Mouse (Mus musculus) layer of hippocampus, adult 2 months (tissue): ENCODE data around the gene Rnf135. TPM values are rescaled to one million over a fixed set of nuclear protein-coding genes. Genes with fewer than 3 reads are reported as not detected.
"Not testable (repeated sequence)": the region's sequence is repeated elsewhere in the genome, so short reads cannot be mapped to it uniquely, and the experiment has no call there.

Source experiments
- DNase-seq, 2 experiments: peaks; one replicate each; pipeline ENCODE4 v3.0.0; 2022; ENCODE audit warnings: low spot score in 2 of 2
- H3K27ac ChIP-seq: fragments of 200-600 bp; 2 replicates; pipeline ENCODE4 v1.8.1; 2022
- H3K4me3 ChIP-seq: fragments of 200-600 bp; 2 replicates; pipeline ENCODE4 v1.8.1; 2022; ENCODE audit warnings: mild to moderate bottlenecking
- CTCF ChIP-seq: fragments of 200-600 bp; conservative IDR thresholded peaks from 2 replicates; pipeline ENCODE4 v1.8.1; 2022; ENCODE audit warnings: antibody characterized with exemption, mild to moderate bottlenecking, moderate library complexity
- total RNA-seq, 2 experiments: library from RNA; stranded (reverse); gene quantifications; 2 replicates each; pipeline ENCODE4 v1.2.3; 2021

Gene Rnf135
- total RNA-seq, 2 experiments from 2014 or later, result 4.1 to 4.9 TPM

GRCm38 (mm10) chr11:80196351-80196750 is 12.7 kb downstream of the Rnf135 start:
- H3K27ac ChIP-seq, result no peak overlapping the region
- no peak for DNase-seq
- no peak for TF ChIP-seq CTCF
- no peak overlapping the region for H3K4me3 ChIP-seq

- H3K4me3 ChIP-seq, result no peak overlapping the region
- no peak overlapping the region for H3K27ac ChIP-seq
- no peak for TF ChIP-seq CTCF
- DNase-seq, result no peak
These were observed 15.7 kb downstream of the Rnf135 start for GRCm38 (mm10) chr11:80199316-80199715.

GRCm38 (mm10) chr11:80199773-80200172 is 16.1 kb downstream of the Rnf135 start:
- no peak for DNase-seq
- Histone ChIP-seq H3K4me3 (no peak overlapping the region), H3K27ac (no peak overlapping the region)
- TF ChIP-seq CTCF, result peak; percentile 52

- Histone ChIP-seq H3K4me3 (no peak overlapping the region), H3K27ac (no peak overlapping the region)
- no peak for DNase-seq
- peak; percentile 71 for TF ChIP-seq CTCF
These were observed 16.7 kb downstream of the Rnf135 start for GRCm38 (mm10) chr11:80200326-80200725.

- no peak overlapping the region for H3K4me3 ChIP-seq
- TF ChIP-seq CTCF, result no peak
- no peak for DNase-seq
- H3K27ac ChIP-seq, result no peak overlapping the region
These were observed 18.6 kb downstream of the Rnf135 start for GRCm38 (mm10) chr11:80202296-80202695.

- H3K27ac ChIP-seq, result no peak overlapping the region
- peak; percentile 38 to 40 for DNase-seq
- H3K4me3 ChIP-seq, result no peak overlapping the region
- no peak for TF ChIP-seq CTCF
These were observed 20.4 kb downstream of the Rnf135 start for GRCm38 (mm10) chr11:80204037-80204436.

GRCm38 (mm10) chr11:80204941-80205340 is 21.3 kb downstream of the Rnf135 start:
- Histone ChIP-seq H3K27ac (no peak overlapping the region), H3K4me3 (no peak overlapping the region)
- no peak for TF ChIP-seq CTCF
- DNase-seq, result no peak

- H3K4me3 ChIP-seq, result no peak overlapping the region; the same call in 1 of the 2 replicates
- no peak overlapping the region for H3K27ac ChIP-seq
These were observed 24.8 kb downstream of the Rnf135 start for GRCm38 (mm10) chr11:80208465-80208859.

GRCm38 (mm10) chr11:80208860-80209800 is 25.5 kb downstream of the Rnf135 start, which contains the start of gene Rhot1:
Rhot1 (plus strand) TSS chr11:80209019.
- TF ChIP-seq CTCF, result peak; percentile 98
- peak within 1 kb of the TSS; percentile 100 for H3K4me3 ChIP-seq
- peak; percentile 94 to 98 for DNase-seq
- H3K27ac ChIP-seq, result peak within 1 kb of the TSS; percentile 95

More at GRCm38 (mm10) chr11:80208465-80208859, 24.8 kb downstream of the Rnf135 start:
- no peak for DNase-seq
- no peak for TF ChIP-seq CTCF

GRCm38 (mm10) chr11:80210321-80210720 is 26.7 kb downstream of the Rnf135 start:
- TF ChIP-seq CTCF, result no peak
- peak overlapping the region; percentile 100 for H3K4me3 ChIP-seq
- H3K27ac ChIP-seq, result no peak overlapping the region
- no peak for DNase-seq

GRCm38 (mm10) chr11:80212282-80212681 is 28.6 kb downstream of the Rnf135 start:
- no peak overlapping the region for H3K4me3 ChIP-seq
- no peak for DNase-seq
- H3K27ac ChIP-seq, result no peak overlapping the region
- TF ChIP-seq CTCF, result no peak

- no peak overlapping the region for H3K4me3 ChIP-seq
- H3K27ac ChIP-seq, result no peak overlapping the region
- no peak for TF ChIP-seq CTCF
- no peak for DNase-seq
These were observed 31.6 kb downstream of the Rnf135 start for GRCm38 (mm10) chr11:80215291-80215690.

- no peak overlapping the region for H3K27ac ChIP-seq
- no peak for DNase-seq
- H3K4me3 ChIP-seq, result no peak overlapping the region
- TF ChIP-seq CTCF, result no peak
These were observed 35.1 kb downstream of the Rnf135 start for GRCm38 (mm10) chr11:80218657-80219293.

GRCm38 (mm10) chr11:80230066-80230465 is 46.4 kb downstream of the Rnf135 start:
- H3K27ac ChIP-seq, H3K4me3 ChIP-seq, DNase-seq: not testable (repeated sequence)
